Mouse (Mus musculus): Measurements from ENCODE around the gene Ptpn12. TPM values are rescaled to one million over a fixed set of nuclear protein-coding genes. Genes with fewer than 3 reads are reported as not detected.

The Ptpn12 gene
- polyA plus RNA-seq, 1 experiment from 2014 or later, result 24.2 TPM

Other genes with a start within 250 kb of the Ptpn12 start
- gene Phtf2, start 173.8 kb downstream of the Ptpn12 start, polyA plus RNA-seq (2015; fragmentation: Nextera tagmentation; extraction: Ambion mirVana), result 15.3 and 16.5 TPM in 2 replicates
- 47.8 and 50.6 TPM in 2 replicates for gene Tmem60, start 173.7 kb downstream of the Ptpn12 start, polyA plus RNA-seq (2015; fragmentation: Nextera tagmentation; extraction: Ambion mirVana)
- 4.8 and 6.0 TPM in 2 replicates for gene Rsbn1l, start 99.5 kb downstream of the Ptpn12 start, polyA plus RNA-seq (2015; fragmentation: Nextera tagmentation; extraction: Ambion mirVana)
- 3.1 and 3.6 TPM in 2 replicates for gene Gsap, start 130.3 kb upstream of the Ptpn12 start, polyA plus RNA-seq (2015; fragmentation: Nextera tagmentation; extraction: Ambion mirVana)

All from embryonic facial prominence, embryonic 15.5 days (tissue).